Mouse (Mus musculus) small intestine, adult 2 months (tissue): Measurements from ENCODE around the gene Cd247. TPM values are rescaled to one million over a fixed set of nuclear protein-coding genes. Genes with fewer than 3 reads are reported as not detected.
"Not testable (repeated sequence)": the region's sequence is repeated elsewhere in the genome, so short reads cannot be mapped to it uniquely, and the experiment has no call there.

Experiments used
- H3K27ac ChIP-seq: fragments of 200-500 bp; 2 replicates; pipeline ENCODE4 v1.5.1; 2012; ENCODE audit warnings: low read depth, low read length, control low read depth, inconsistent platforms; ENCODE audit not compliant: insufficient read depth
- H3K27me3 ChIP-seq: fragments of 200-500 bp; 2 replicates; pipeline ENCODE4 v1.6.1; 2012; ENCODE audit warnings: mild to moderate bottlenecking, moderate library complexity, low read length, inconsistent platforms; ENCODE audit not compliant: control insufficient read depth, insufficient read depth
- H3K36me3 ChIP-seq: fragments of 200-500 bp; 2 replicates; pipeline ENCODE4 v1.6.1; 2012; ENCODE audit warnings: mild to moderate bottlenecking, low read length, control low read depth, inconsistent platforms; ENCODE audit not compliant: control insufficient read depth, insufficient read depth
- H3K4me1 ChIP-seq: fragments of 200-500 bp; 2 replicates; pipeline ENCODE4 v1.6.1; 2012; ENCODE audit warnings: low read length, inconsistent platforms, mixed read lengths; ENCODE audit not compliant: control insufficient read depth, insufficient read depth, insufficient read length
- H3K4me3 ChIP-seq: fragments of 200-500 bp; 2 replicates; pipeline ENCODE4 v1.5.1; 2012; ENCODE audit warnings: low read depth, mild to moderate bottlenecking, control low read depth, inconsistent platforms, low read length, moderate library complexity
- CTCF ChIP-seq: fragments of 200-500 bp; IDR thresholded peaks from 2 replicates; pipeline ENCODE4 v1.5.1; 2012; ENCODE audit warnings: low read depth, mild to moderate bottlenecking, control low read depth, inconsistent platforms, low read length, moderate library complexity, mixed read lengths; ENCODE audit not compliant: insufficient replicate concordance, insufficient read length; ENCODE audit errors: extremely low read depth
- POLR2A ChIP-seq: fragments of 200-500 bp; IDR thresholded peaks from 2 replicates; pipeline ENCODE4 v1.6.1; 2012; ENCODE audit warnings: low read depth, mild to moderate bottlenecking, control low read depth, inconsistent platforms, low read length, moderate library complexity
- WGBS: fragments of 180-500 bp; shearing (Covaris S2); methylation state at CpG from one replicate; pipeline ENCODE4 v1.1.7; 2018; 5-methylcytosine and 5-hydroxymethylcytosine counted together
- polyA plus RNA-seq: library from polyadenylated mRNA; depleted of rRNA; stranded (reverse); fragments of >200 nt; gene quantifications from 2 replicates; pipeline ENCODE4 v1.2.3, GENCODE M21; 2012

The Cd247 gene
- polyA plus RNA-seq, 1 experiment: 4.8 TPM

DNA sequence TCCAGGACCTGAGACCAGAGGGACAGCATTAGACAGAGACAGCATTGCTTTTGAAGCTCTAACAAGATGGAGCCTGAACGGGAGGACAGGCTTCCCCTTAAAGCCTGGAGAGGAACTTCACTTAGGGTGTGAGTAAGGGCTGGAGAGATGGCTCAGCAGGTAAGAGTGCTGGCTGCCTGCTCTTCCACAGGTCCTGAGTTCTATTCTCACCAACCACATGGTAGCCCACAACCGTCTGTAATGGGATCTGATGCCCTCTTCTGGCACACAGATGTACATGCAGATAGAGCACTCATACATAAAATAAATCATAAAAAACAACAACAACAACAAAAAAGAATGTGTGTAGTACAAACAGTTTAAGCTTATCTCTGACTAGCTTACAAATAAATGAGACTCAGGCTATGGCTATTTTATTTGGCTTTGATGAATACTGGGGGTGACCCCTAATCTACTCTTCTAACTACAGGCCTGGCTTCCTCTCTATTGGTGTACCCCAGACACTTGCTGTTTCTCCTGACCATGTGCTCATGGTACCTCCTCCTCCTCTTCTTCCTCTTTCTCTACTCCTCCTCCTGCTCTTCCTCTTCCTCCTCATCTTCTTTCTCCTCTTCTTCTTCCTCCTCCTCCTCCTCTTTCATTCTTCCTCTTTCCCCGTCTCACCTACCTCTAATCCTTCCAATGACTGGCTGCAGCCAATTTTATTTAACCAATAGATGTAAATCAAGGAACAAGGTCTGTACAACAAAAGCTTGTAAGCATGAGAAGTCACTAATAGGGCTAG lies 26.8 kb upstream of the Cd247 start:
- TF ChIP-seq CTCF (no peak), POLR2A (no peak)
- Histone ChIP-seq H3K27me3 (no peaks in the 10 kb centered on the region), H3K4me1 (peaks cover 7% of the 10 kb centered on the region), H3K27ac (no peak overlapping the region), H3K36me3 (no peaks in the 10 kb centered on the region), H3K4me3 (no peak overlapping the region)
- 87% methylated on average over 3 of the region's 3 CpGs for whole genome bisulfite sequencing

DNA sequence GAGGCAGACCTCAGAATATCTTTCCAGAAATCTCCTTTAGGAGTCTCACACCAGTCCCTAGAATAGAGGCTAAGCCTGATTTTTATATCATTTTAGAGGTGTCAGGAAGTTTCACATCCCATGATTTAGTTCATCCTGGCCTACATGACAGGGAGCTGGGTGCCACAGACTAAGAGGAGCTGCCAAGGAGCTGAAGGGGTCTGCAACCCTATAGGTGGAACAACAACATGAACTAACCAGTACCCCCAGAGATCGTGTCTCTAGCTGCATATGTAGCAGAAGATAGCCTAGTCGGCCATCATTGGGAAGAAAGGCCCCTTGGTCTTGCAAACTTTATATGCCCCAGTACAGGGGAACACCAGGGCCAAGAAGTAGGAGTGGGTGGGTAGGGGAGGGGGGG lies 26.0 kb upstream of the Cd247 start:
- WGBS: 24% methylated on average over 2 of the region's 2 CpGs
- H3K4me3 ChIP-seq, H3K4me1 ChIP-seq: not testable (repeated sequence)

DNA sequence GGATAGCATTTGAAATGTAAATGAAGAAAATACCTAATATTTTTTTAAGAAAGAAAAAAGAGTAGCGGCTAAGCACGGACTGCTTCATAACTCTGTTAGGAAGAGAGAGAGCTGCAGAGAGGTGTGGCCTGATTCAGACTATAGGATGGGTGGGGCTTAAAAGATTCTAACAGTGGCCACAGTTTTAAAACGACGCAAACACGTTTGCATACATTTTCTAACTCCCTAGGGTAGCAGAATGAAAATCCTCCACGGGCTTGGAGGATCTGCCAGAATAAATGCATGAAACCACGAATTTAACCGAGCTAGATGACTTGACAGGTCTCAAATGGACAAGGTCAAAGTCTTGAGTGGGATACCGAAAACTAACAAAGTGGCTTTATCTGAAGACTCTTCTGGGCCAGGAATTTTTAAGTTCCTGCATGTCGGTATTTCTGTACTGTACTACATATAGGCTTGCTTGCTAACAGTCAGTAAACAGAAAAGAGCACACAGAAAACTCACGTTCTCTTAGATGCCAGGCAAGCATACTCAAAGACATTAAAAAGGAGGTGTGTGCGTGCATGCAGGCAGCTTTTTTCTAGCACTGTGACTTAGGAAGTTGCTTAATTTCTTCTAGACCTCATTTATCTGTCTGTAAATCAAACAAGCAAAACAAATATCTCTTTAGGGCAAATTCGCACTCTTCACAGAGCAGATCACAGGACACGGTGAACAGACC lies 25.4 kb upstream of the Cd247 start:
- H3K36me3 ChIP-seq: no peaks in the 10 kb centered on the region
- H3K27ac ChIP-seq: no peak overlapping the region
- H3K4me1 ChIP-seq: peaks cover 7% of the 10 kb centered on the region
- WGBS: 6% methylated on average over 14 of the region's 14 CpGs
- peak overlapping the region; percentile 93 for H3K4me3 ChIP-seq
- no peak for TF ChIP-seq CTCF
- TF ChIP-seq POLR2A: no peak
- no peaks in the 10 kb centered on the region for H3K27me3 ChIP-seq

More for the DNA sequence above, 26.0 kb upstream of the Cd247 start:
- not testable (repeated sequence) for H3K36me3 ChIP-seq, H3K27me3 ChIP-seq, H3K27ac ChIP-seq

DNA sequence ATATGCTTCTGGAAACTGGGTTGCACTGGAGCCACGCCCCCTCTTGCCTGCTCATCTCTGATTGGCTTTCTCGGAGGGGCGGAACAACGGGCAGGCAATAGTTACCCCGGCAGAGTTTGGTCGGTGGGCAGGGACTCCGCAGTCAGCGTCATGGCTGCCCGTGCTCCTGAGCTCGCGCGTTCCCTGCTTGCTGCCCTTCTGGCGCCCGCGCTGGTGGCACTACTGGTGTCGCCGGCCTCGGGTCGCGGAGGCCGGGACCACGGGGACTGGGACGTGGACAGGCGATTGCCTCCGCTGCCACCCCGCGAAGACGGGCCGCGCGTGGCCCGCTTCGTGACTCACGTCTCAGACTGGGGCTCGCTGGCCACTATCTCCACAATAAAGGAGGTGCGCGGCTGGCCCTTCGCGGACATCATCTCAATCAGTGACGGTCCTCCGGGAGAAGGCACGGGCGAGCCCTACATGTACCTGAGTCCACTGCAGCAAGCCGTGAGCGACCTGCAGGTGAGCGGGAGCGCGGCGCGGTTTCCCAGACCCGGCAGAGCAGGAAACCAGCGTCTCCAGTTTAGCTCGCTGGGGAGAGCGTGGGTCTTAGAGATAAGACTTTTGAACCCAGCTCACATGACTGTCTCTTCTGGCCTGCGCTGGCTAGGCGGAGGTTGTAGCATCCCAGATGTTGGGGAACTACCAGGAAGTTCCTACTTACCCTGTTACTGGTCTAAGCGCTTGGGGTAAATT lies 24.7 kb upstream of the Cd247 start, which contains the start of gene Creg1:
Gene Creg1, plus strand, starts transcription at position 112 of the 738 bp plus-strand sequence.
- TF ChIP-seq POLR2A (peak; percentile 93), CTCF (no peak)
- H3K36me3 ChIP-seq: no peaks in the 10 kb centered on the region
- under 1% methylated on average over 57 of the region's 57 CpGs for whole genome bisulfite sequencing
- H3K27me3 ChIP-seq: no peaks in the 10 kb centered on the region
- peak within 1 kb of the TSS; percentile 63 for H3K27ac ChIP-seq
- H3K4me1 ChIP-seq: peaks cover 7% of the 10 kb centered on the region
- H3K4me3 ChIP-seq: peak within 1 kb of the TSS; percentile 93

DNA sequence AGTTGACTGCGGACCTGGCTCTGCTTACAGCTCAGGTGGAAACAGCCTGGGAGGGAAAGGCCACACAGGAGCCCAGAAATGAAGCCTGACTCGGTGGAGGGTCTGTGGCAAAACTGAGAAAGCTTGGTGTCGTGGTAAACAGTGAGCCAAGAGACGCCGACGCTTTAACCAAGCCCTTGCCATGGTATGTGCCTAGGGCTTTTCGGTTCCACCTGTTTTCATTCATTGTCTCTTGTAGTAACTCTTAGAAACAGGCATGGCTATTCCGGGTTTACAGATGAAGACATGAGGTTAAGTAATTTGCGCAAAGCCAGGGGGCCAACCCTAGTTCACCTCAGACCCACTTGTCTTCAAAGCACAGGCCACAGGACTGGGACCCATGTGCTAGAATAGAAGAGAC lies 23.9 kb upstream of the Cd247 start:
- H3K36me3 ChIP-seq: no peaks in the 10 kb centered on the region
- 39% methylated on average over 9 of the region's 9 CpGs for WGBS
- no peaks in the 10 kb centered on the region for H3K27me3 ChIP-seq
- peaks cover 7% of the 10 kb centered on the region for H3K4me1 ChIP-seq
- peak overlapping the region; percentile 57 for H3K4me3 ChIP-seq
- TF ChIP-seq POLR2A (no peak), CTCF (no peak)
- H3K27ac ChIP-seq: peak overlapping the region; percentile 63; the same call in 1 of the 2 replicates

DNA sequence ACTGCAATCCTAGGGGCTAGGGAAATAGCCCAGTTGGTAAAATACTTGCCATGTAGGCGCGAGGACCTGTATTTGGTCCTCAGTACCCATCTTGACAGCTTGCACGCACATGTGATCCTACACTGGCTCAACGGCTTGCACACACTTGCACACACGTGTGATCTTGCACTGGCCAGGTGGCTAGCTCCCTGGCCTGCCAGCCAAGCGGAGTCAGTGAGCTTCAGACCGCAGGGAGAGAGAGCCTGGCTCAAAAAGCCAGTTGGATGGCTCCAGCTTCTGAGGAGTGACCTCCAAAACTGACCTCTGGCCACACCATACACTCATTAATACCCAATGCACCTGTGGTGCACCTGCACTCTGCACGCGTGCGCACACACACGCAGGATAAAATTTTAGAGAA lies 23.4 kb upstream of the Cd247 start:
- H3K4me1 ChIP-seq: peaks cover 7% of the 10 kb centered on the region
- no peaks in the 10 kb centered on the region for H3K36me3 ChIP-seq
- TF ChIP-seq POLR2A (no peak), CTCF (no peak)
- 76% methylated on average over 11 of the region's 11 CpGs for WGBS
- 0 out of 2 replicates have a peak overlapping the region, but pooled peaks have one; percentile 4 for H3K4me3 ChIP-seq
- H3K27me3 ChIP-seq: no peaks in the 10 kb centered on the region
- no peak overlapping the region for H3K27ac ChIP-seq

DNA sequence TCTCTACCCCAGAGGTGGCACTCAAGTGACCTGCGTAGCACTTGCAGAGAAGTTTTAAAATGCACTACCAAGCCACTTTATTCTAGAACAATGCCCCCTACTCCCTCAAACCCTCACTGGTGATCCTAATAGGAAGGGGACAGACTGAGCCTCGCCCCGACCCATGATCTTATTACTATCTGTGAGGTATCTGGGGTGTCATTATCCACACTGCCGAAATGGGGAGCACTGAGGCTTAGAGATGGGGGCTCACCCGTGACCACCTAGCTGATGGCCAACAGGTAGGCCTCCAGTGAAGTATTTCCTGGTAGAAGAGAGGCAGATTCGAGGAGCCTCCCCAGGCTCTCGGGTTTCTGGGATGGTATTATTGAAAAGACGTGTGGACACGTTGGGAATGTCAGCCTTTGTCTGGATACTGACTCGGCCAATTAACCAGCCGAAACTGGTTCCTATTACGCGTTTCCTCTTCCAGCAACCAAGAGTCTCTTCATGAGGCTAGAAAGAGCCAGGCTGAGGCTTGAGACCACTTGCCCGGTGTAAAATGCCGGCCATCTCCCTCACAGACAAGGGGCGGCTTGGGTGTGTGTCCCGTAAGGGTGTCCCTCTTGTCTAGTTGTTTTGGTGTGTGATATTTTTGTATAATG lies 22.7 kb upstream of the Cd247 start:
- no peak for TF ChIP-seq CTCF
- no peak for TF ChIP-seq POLR2A
- no peaks in the 10 kb centered on the region for H3K27me3 ChIP-seq
- no peak overlapping the region for H3K4me3 ChIP-seq
- peaks cover 7% of the 10 kb centered on the region for H3K4me1 ChIP-seq
- no peak overlapping the region for H3K27ac ChIP-seq
- WGBS: 86% methylated on average over 17 of the region's 17 CpGs
- 0 out of 2 replicates have a peak, but pooled peaks cover 3% of the 10 kb centered on the region for H3K36me3 ChIP-seq
